Mouse (Mus musculus): ENCODE measurements at regions not wholly inside any gene's neighbourhood (a gene's known extent, or its start where the extent isn't known, plus 50 kb on each side); places are given as distances from the start of the nearest gene placed in this dataset.
"Not testable (repeated sequence)": the region's sequence is repeated elsewhere in the genome, so short reads cannot be mapped to it uniquely, and the experiment has no call there.

GRCm38 (mm10) chr12:17891663-17892310 lies 201.1 kb downstream of the Hpcal1 start:
- not testable (repeated sequence) for TF ChIP-seq EP300, CTCF (IDR thresholded peaks at IDR 0.05; ENCODE audit: low read depth)

All from heart, postnatal 0 days (tissue).